Mouse (Mus musculus): ENCODE results near the gene Ergic3. TPM values are rescaled to one million over a fixed set of nuclear protein-coding genes. Genes with fewer than 3 reads are reported as not detected.

The Ergic3 gene
- 268 and 281 TPM in 2 replicates for polyA plus RNA-seq (2015; fragmentation: Nextera tagmentation; extraction: Ambion mirVana)

DNA sequence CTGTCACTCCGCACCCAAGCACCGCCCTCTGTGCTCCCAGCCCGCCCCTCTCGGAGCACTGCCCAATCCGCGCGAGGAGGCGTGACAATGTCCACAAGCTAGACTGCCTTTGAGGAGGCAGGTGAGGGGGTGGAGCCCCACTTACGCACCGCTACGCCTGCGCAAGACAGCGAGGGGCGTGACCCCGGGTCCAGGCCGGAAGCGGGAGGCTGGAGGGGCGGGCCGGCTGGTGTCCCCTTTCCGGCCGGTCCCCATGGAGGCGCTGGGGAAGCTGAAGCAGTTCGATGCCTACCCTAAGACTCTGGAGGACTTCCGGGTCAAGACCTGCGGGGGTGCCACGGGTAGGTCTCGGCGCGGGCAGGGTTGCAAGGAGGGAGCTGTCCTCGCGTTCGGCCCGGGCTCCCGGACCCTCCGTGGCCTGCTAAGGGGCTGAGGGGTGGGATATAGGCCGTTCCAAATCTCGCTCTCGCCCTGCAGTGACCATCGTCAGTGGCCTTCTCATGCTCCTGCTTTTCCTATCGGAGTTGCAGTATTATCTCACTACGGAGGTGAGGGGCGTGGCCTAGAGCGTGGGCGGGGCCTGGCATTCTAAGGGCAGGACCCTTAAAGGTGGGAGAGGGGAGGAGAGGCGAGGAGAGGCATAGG lies at the start of gene Ergic3, which contains the start of gene 6430550D23Rik:
Gene Ergic3, plus strand, starts transcription at position 158 of the 645 bp plus-strand sequence.
Gene 6430550D23Rik, minus strand, starts transcription at position 90 of the 645 bp plus-strand sequence.
- Histone ChIP-seq H3K4me3 (ENCODE audit: low read length) (peak within 1 kb of the TSS; percentile 79), H3K36me3 (ENCODE audit: control insufficient read depth, insufficient read depth, low read length) (peaks cover 8% of the 10 kb centered on the region), H3K27ac (ENCODE audit: low read length) (peak within 1 kb of the TSS; percentile 73), H3K27me3 (replicated peaks; ENCODE audit: control insufficient read depth, insufficient read depth, low read length) (no peaks in the 10 kb centered on the region), H3K4me1 (ENCODE audit: control insufficient read depth, insufficient read depth, low read length) (peaks cover 7% of the 10 kb centered on the region; the same call in 1 of the 2 replicates), H3K9me3 (ENCODE audit: control insufficient read depth, low read length) (0 out of 2 replicates have a peak, but pooled peaks cover 3% of the 10 kb centered on the region), H3K4me2 (ENCODE audit: low read depth, low read length) (peak within 1 kb of the TSS; percentile 76), H3K9ac (ENCODE audit: low read depth, low read length) (peak within 1 kb of the TSS; percentile 85)
- WGBS = under 1% methylated on average over 42 of the region's 45 CpGs
- peak; percentile 100 for ATAC-seq

DNA sequence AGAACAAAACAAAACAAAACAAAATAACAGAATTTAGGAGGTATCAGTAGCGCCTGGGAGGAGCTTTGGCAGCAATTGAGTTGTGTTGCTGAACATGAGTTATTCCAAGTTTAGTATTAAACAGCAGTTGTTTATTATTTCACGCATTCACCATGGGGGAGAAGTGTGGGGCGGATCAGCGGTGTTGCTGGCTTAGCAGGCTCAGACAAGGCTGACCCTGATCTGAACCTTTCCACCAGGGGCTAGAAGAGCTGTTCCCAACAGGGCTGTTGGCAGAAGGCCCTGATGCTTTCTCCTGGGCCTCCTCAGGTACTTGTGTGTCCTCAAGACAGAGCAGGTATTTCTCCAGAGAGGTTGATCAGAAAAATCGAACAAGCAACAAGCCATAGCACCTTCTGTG lies 47.9 kb upstream of the Ergic3 start:
- 80% methylated on average over 5 of the region's 5 CpGs for WGBS

DNA sequence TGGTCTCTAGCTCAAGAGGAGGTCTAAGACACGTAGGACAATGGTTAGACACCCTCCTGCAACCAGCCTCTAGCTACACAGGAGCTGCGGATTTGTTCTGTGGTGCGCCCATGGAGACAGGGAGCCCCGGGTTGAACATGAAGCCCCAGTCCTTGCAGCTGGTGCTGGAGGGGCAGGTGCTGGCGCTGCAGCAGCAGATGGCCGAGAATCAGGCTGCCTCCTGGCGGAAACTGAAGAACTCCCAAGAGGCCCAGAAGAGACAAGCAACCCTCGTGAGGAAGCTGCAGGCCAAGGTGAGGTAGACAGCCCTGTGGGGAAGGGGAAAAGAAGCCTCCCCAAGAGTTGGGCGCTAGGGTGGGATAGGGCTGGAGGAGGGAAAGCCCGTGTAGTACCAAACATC lies 46.0 kb upstream of the Ergic3 start:
- Histone ChIP-seq H3K9ac (ENCODE audit: low read depth, low read length) (no peak overlapping the region), H3K4me3 (ENCODE audit: low read length) (no peak overlapping the region), H3K4me1 (ENCODE audit: control insufficient read depth, insufficient read depth, low read length) (peaks cover 4% of the 10 kb centered on the region; the same call in 1 of the 2 replicates), H3K27ac (ENCODE audit: low read length) (no peak overlapping the region), H3K27me3 (replicated peaks; ENCODE audit: control insufficient read depth, insufficient read depth, low read length) (no peaks in the 10 kb centered on the region), H3K36me3 (ENCODE audit: control insufficient read depth, insufficient read depth, low read length) (peaks cover 17% of the 10 kb centered on the region), H3K9me3 (ENCODE audit: control insufficient read depth, low read length) (no peaks in the 10 kb centered on the region), H3K4me2 (ENCODE audit: low read depth, low read length) (no peak overlapping the region)
- ATAC-seq = no peak
- 83% methylated on average over 10 of the region's 10 CpGs for WGBS

More for the DNA sequence above, 47.9 kb upstream of the Ergic3 start:
- Histone ChIP-seq H3K4me3 (ENCODE audit: low read length) (no peak overlapping the region), H3K27ac (ENCODE audit: low read length) (no peak overlapping the region), H3K4me1 (ENCODE audit: control insufficient read depth, insufficient read depth, low read length) (peaks cover 4% of the 10 kb centered on the region; the same call in 1 of the 2 replicates), H3K9ac (ENCODE audit: low read depth, low read length) (no peak overlapping the region), H3K27me3 (replicated peaks; ENCODE audit: control insufficient read depth, insufficient read depth, low read length) (no peaks in the 10 kb centered on the region), H3K4me2 (ENCODE audit: low read depth, low read length) (no peak overlapping the region), H3K9me3 (ENCODE audit: control insufficient read depth, low read length) (no peaks in the 10 kb centered on the region), H3K36me3 (ENCODE audit: control insufficient read depth, insufficient read depth, low read length) (peaks cover 12% of the 10 kb centered on the region)
- ATAC-seq = no peak

DNA sequence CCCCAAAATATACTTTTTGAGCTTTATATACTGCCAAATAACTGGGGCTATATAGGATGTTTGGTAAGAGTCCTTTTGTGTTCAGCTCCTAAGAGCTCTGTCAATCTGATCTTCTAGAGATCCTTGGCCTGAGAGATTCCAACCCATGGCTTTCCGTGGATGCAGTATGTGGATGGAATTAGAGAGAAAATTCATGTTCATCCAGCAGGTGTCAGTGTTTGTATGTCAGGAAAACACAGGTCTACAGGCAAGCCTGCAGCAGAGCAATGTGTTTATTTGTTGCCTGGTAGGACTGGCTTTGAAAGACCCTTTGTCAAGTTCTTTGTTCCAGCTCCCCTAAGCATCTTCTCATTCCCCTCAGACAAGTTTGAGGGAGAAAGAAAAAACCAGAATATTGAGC lies 44.9 kb upstream of the Ergic3 start:
- Histone ChIP-seq H3K27me3 (replicated peaks; ENCODE audit: control insufficient read depth, insufficient read depth, low read length) (no peaks in the 10 kb centered on the region), H3K9ac (ENCODE audit: low read depth, low read length) (no peak overlapping the region), H3K4me3 (ENCODE audit: low read length) (no peak overlapping the region), H3K27ac (ENCODE audit: low read length) (no peak overlapping the region), H3K9me3 (ENCODE audit: control insufficient read depth, low read length) (no peaks in the 10 kb centered on the region), H3K4me2 (ENCODE audit: low read depth, low read length) (no peak overlapping the region), H3K4me1 (ENCODE audit: control insufficient read depth, insufficient read depth, low read length) (no peaks in the 10 kb centered on the region), H3K36me3 (ENCODE audit: control insufficient read depth, insufficient read depth, low read length) (peaks cover 23% of the 10 kb centered on the region)
- WGBS = 37% methylated on average over 1 of the region's 1 CpGs
- no peak for ATAC-seq

DNA sequence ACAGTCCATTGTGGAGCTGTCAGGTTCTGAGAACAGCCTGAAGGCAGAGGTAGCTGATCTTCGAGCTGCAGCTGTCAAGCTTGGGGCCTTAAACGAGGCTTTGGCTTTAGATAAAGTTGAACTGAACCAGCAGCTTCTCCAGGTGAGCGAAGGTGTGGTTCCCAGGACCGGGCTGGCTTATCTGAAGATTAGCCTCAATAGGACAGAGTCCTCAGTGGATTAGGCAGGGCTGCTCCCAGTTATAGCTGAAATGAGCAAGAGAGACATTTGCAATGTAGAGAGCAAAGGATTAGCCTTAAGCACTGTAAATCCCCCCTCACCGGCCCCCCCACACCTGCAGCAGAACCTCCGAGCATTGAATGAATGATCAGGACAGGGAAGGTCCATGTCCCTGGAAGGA lies 34.5 kb upstream of the Ergic3 start:
- Histone ChIP-seq H3K4me3 (ENCODE audit: low read length) (no peak overlapping the region), H3K4me2 (ENCODE audit: low read depth, low read length) (no peak overlapping the region), H3K9ac (ENCODE audit: low read depth, low read length) (no peak overlapping the region), H3K36me3 (ENCODE audit: control insufficient read depth, insufficient read depth, low read length) (peaks cover 16% of the 10 kb centered on the region), H3K9me3 (ENCODE audit: control insufficient read depth, low read length) (no peaks in the 10 kb centered on the region), H3K4me1 (ENCODE audit: control insufficient read depth, insufficient read depth, low read length) (no peaks in the 10 kb centered on the region), H3K27ac (ENCODE audit: low read length) (no peak overlapping the region), H3K27me3 (replicated peaks; ENCODE audit: control insufficient read depth, insufficient read depth, low read length) (no peaks in the 10 kb centered on the region)
- WGBS = 71% methylated on average over 6 of the region's 6 CpGs
- peak; percentile 87 for ATAC-seq

DNA sequence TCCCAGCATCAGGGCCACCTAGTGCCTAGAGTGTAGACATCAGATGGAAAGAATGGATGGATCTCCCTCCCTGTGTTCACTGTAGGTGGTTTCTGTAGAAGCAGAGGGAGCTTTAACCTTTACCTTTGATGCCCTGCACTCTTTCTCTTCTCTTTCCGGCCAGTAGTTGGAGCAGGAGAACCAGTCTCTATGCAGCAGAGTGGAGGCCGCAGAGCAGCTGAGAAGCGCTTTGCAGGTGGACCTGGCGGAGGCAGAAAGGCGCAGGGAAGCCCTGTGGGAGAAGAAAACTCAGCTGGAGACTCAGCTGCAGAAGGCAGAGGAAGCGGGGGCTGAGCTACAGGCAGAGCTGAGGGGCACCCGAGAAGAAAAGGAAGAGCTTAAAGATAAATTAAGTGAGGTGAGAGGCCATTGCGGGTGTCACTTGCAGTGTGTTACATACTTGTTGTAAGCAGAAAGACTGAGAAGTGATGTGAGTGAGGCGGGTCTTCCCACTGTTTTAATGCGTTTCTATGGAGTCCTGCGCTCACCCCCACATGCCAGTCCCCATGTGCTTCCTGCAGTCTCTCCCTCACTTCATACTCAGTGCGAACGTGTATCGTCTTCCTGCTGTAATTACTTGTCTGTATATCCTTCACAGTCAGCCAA lies 33.6 kb upstream of the Ergic3 start:
- Histone ChIP-seq H3K4me1 (ENCODE audit: control insufficient read depth, insufficient read depth, low read length) (no peaks in the 10 kb centered on the region), H3K4me2 (ENCODE audit: low read depth, low read length) (no peak overlapping the region), H3K36me3 (ENCODE audit: control insufficient read depth, insufficient read depth, low read length) (peaks cover 12% of the 10 kb centered on the region; the same call in 1 of the 2 replicates), H3K9ac (ENCODE audit: low read depth, low read length) (no peak overlapping the region), H3K4me3 (ENCODE audit: low read length) (no peak overlapping the region), H3K27ac (ENCODE audit: low read length) (no peak overlapping the region), H3K27me3 (replicated peaks; ENCODE audit: control insufficient read depth, insufficient read depth, low read length) (no peaks in the 10 kb centered on the region), H3K9me3 (ENCODE audit: control insufficient read depth, low read length) (no peaks in the 10 kb centered on the region)
- 78% methylated on average over 14 of the region's 14 CpGs for WGBS
- no peak for ATAC-seq

DNA sequence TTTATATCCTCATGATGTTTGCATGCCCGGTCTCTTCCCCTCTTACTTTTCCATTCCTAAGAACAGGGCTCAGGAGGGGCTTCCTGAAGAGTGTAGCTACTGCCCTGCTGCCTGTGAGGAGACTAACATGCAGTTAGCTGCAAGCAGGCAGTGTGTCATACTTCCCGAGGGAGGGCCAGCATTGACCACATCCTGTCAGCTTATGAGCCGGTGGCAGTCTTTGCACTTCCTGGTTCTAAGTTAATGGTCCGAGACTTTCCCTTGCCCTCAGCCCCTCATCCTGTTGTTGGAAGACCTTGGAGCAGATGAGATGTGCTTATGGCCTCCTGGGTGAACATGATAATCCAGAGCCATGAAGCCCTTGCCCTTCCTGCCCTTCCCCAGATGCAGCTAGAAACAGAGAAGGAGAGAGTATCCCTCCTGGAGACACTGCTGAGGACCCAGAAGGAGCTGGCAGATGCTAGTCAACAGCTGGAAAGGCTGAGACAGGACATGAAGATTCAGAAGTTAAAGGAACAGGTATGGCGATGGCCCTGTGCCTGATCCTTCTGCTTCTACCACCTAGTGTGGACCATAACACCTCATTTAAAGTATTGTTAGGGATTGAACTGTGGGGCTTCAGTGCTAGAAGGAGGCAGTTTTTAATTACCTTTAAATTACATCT lies 28.4 kb upstream of the Ergic3 start:
- Histone ChIP-seq H3K9ac (ENCODE audit: low read depth, low read length) (no peak overlapping the region), H3K9me3 (ENCODE audit: control insufficient read depth, low read length) (no peaks in the 10 kb centered on the region), H3K27ac (ENCODE audit: low read length) (no peak overlapping the region), H3K4me2 (ENCODE audit: low read depth, low read length) (no peak overlapping the region), H3K36me3 (ENCODE audit: control insufficient read depth, insufficient read depth, low read length) (peaks cover 17% of the 10 kb centered on the region), H3K27me3 (replicated peaks; ENCODE audit: control insufficient read depth, insufficient read depth, low read length) (no peaks in the 10 kb centered on the region), H3K4me3 (ENCODE audit: low read length) (no peak overlapping the region), H3K4me1 (ENCODE audit: control insufficient read depth, insufficient read depth, low read length) (no peaks in the 10 kb centered on the region)
- ATAC-seq = no peak
- WGBS = 82% methylated on average over 5 of the region's 5 CpGs

DNA sequence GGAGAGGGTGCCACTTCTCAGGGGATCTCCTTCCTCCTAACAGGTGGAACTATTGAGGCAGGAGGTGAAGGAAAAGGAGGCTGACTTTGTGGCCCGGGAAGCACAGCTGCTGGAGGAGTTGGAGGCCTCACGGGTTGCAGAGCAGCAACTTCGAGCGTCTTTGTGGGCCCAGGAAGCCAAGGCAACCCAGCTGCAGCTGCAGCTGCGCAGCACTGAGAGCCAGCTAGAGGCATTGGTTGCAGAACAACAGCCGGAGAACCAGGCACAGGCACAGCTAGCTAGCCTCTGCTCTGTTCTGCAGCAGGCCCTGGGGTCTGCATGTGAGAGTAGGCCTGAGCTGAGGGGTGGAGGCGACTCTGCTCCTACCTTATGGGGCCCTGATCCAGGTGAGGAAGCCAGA lies 22.1 kb upstream of the Ergic3 start:
- peaks cover 25% of the 10 kb centered on the region for H3K36me3 ChIP-seq (ENCODE audit: control insufficient read depth, insufficient read depth, low read length)
- 93% methylated on average over 7 of the region's 7 CpGs for WGBS
- H3K4me2 ChIP-seq (ENCODE audit: low read depth, low read length) = no peak overlapping the region

DNA sequence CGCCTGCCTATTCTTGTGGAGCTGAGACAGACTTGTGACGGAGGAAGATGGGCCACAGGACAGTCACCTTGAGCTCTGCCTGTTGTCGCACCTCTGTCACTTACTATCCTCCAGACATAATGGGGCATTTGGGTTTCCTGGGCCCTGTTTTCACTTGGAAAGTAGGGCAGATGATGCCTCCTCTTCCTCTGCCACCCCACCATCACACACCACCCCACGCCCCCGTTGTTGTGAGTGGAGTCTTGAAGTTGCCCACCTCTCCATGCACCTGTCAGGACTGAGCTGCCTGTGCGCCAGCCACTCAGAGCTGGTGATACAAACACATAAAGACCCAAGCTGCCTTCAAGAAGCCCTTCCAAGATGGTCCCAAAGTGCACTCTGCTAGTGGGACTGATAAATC lies 20.7 kb upstream of the Ergic3 start:
- peaks cover 22% of the 10 kb centered on the region for H3K36me3 ChIP-seq (ENCODE audit: control insufficient read depth, insufficient read depth, low read length)
- WGBS = 97% methylated on average over 6 of the region's 6 CpGs
- no peaks in the 10 kb centered on the region for H3K9me3 ChIP-seq (ENCODE audit: control insufficient read depth, low read length)
- no peak overlapping the region for H3K9ac ChIP-seq (ENCODE audit: low read depth, low read length)
- peaks cover 6% of the 10 kb centered on the region; the same call in 1 of the 2 replicates for H3K4me1 ChIP-seq (ENCODE audit: control insufficient read depth, insufficient read depth, low read length)
- H3K27ac ChIP-seq (ENCODE audit: low read length) = no peak overlapping the region
- no peak for ATAC-seq
- H3K4me3 ChIP-seq (ENCODE audit: low read length) = no peak overlapping the region
- no peak overlapping the region for H3K4me2 ChIP-seq (ENCODE audit: low read depth, low read length)
- H3K27me3 ChIP-seq (replicated peaks; ENCODE audit: control insufficient read depth, insufficient read depth, low read length) = no peaks in the 10 kb centered on the region

More for the DNA sequence above, 22.1 kb upstream of the Ergic3 start:
- no peak for ATAC-seq
- no peaks in the 10 kb centered on the region for H3K4me1 ChIP-seq (ENCODE audit: control insufficient read depth, insufficient read depth, low read length)
- H3K4me3 ChIP-seq (ENCODE audit: low read length) = no peak overlapping the region
- H3K27ac ChIP-seq (ENCODE audit: low read length) = no peak overlapping the region
- H3K27me3 ChIP-seq (replicated peaks; ENCODE audit: control insufficient read depth, insufficient read depth, low read length) = no peaks in the 10 kb centered on the region
- no peak overlapping the region for H3K9ac ChIP-seq (ENCODE audit: low read depth, low read length)
- H3K9me3 ChIP-seq (ENCODE audit: control insufficient read depth, low read length) = no peaks in the 10 kb centered on the region

Measured in intestine, embryonic 16.5 days (tissue).